Mouse (Mus musculus) MEL (cell line): Measurements from ENCODE around the gene Tfap2e. TPM values are rescaled to one million over a fixed set of nuclear protein-coding genes. Genes with fewer than 3 reads are reported as not detected.

ENCODE experiments used
- DNase-seq: peaks from one replicate; pipeline ENCODE4 v3.0.0; 2011; ENCODE audit warnings: low read depth, low spot score
- H3K27ac ChIP-seq: 2 replicates; pipeline ENCODE4 v1.5.1; 2012; ENCODE audit warnings: low read depth, mild to moderate bottlenecking, control low read depth, low read length, moderate library complexity; ENCODE audit not compliant: control insufficient read depth
- H3K27me3 ChIP-seq, 2 experiments: fragments of 150-350 bp in 1 of 2; sonication (generic) in 1 of 2; 2 replicates each; pipeline ENCODE4 v1.6.1; 2012; ENCODE audit warnings: low read length in 2 of 2, mild to moderate bottlenecking in 2 of 2, improper control_type of control experiment in 1 of 2, moderate library complexity in 1 of 2; ENCODE audit not compliant: insufficient read depth in 2 of 2, control insufficient read depth in 1 of 2
- H3K36me3 ChIP-seq, 2 experiments: 2 replicates each; pipeline ENCODE4 v1.6.1; 2012 to 2014; ENCODE audit warnings: low read length in 2 of 2, improper control_type of control experiment in 1 of 2, inconsistent platforms in 1 of 2, mild to moderate bottlenecking in 1 of 2; ENCODE audit not compliant: insufficient read depth in 2 of 2, control insufficient read depth in 1 of 2
- H3K4me1 ChIP-seq, 2 experiments: fragments of 150-350 bp in 1 of 2; sonication (generic) in 1 of 2; 2 replicates each; pipeline ENCODE4 v1.6.1; 2012; ENCODE audit warnings: low read length in 2 of 2, improper control_type of control experiment in 1 of 2, mild to moderate bottlenecking in 1 of 2; ENCODE audit not compliant: insufficient read depth in 2 of 2, control insufficient read depth in 1 of 2
- H3K4me3 ChIP-seq, 2 experiments: fragments of 150-350 bp in 1 of 2; sonication (generic) in 1 of 2; 2 replicates each; pipeline ENCODE4 v1.5.1; 2012; ENCODE audit warnings: low read depth in 2 of 2, low read length in 2 of 2, mild to moderate bottlenecking in 2 of 2, moderate library complexity in 2 of 2, control low read depth in 1 of 2, improper control_type of control experiment in 1 of 2; ENCODE audit not compliant: control insufficient read depth in 1 of 2, insufficient read depth in 1 of 2
- H3K79me2 ChIP-seq: 2 replicates; pipeline ENCODE4 v1.6.1; 2012; ENCODE audit warnings: mild to moderate bottlenecking, low read length, moderate library complexity; ENCODE audit not compliant: control insufficient read depth, poor library complexity, insufficient read depth
- H3K9ac ChIP-seq: 2 replicates; pipeline ENCODE4 v1.6.1; 2012; ENCODE audit warnings: low read depth, mild to moderate bottlenecking, control low read depth, low read length, moderate library complexity; ENCODE audit not compliant: control insufficient read depth, poor library complexity, severe bottlenecking
- H3K9me3 ChIP-seq: fragments of 150-350 bp; sonication (generic); replicated peaks from 2 replicates; pipeline ENCODE4 v1.6.1; 2012; ENCODE audit warnings: mild to moderate bottlenecking, low read length, improper control_type of control experiment, moderate library complexity; ENCODE audit not compliant: insufficient read depth
- BHLHE40 ChIP-seq: IDR thresholded peaks from 2 replicates; pipeline ENCODE4 v1.6.1; 2012; ENCODE audit warnings: low read depth, mild to moderate bottlenecking, inconsistent platforms, low read length, improper control_type of control experiment, borderline replicate concordance
- CHD1 ChIP-seq: IDR thresholded peaks from 2 replicates; pipeline ENCODE4 v1.6.1; 2012; ENCODE audit warnings: low read depth, mild to moderate bottlenecking, inconsistent platforms, low read length, improper control_type of control experiment
- CTCF ChIP-seq, 3 experiments: IDR thresholded peaks in 2 of 3; conservative IDR thresholded peaks in 1 of 3; 2 replicates each; pipeline ENCODE4 v1.5.1; 2011 to 2012; ENCODE audit warnings: low read length in 3 of 3, low read depth in 2 of 3, mild to moderate bottlenecking in 2 of 3, improper control_type of control experiment in 1 of 3, inconsistent platforms in 1 of 3, mixed read lengths in 1 of 3, moderate library complexity in 1 of 3; ENCODE audit not compliant: control insufficient read depth in 1 of 3, insufficient read depth in 1 of 3, poor library complexity in 1 of 3, severe bottlenecking in 1 of 3
- E2F4 ChIP-seq: IDR thresholded peaks from 2 replicates; pipeline ENCODE4 v1.6.1; 2011; ENCODE audit warnings: low read depth, low read length, improper control_type of control experiment, borderline replicate concordance
- ETS1 ChIP-seq: IDR thresholded peaks from 2 replicates; pipeline ENCODE4 v1.6.1; 2012; ENCODE audit warnings: low read depth, mild to moderate bottlenecking, inconsistent platforms, low read length, improper control_type of control experiment, moderate library complexity
- JUND ChIP-seq: IDR thresholded peaks from 2 replicates; pipeline ENCODE4 v1.6.1; 2011; ENCODE audit warnings: low read depth, mild to moderate bottlenecking, improper control_type of control experiment, low read length
- MAZ ChIP-seq: IDR thresholded peaks from 2 replicates; pipeline ENCODE4 v1.6.1; 2012; ENCODE audit warnings: low read depth, mild to moderate bottlenecking, inconsistent platforms, low read length, improper control_type of control experiment
- MYB ChIP-seq: IDR thresholded peaks from 2 replicates; pipeline ENCODE4 v1.6.1; 2011; ENCODE audit warnings: mild to moderate bottlenecking, low read depth, low read length, improper control_type of control experiment
- NELFE ChIP-seq: IDR thresholded peaks from 2 replicates; pipeline ENCODE4 v1.6.1; 2011; ENCODE audit warnings: low read depth, low read length, improper control_type of control experiment
- NRF1 ChIP-seq: IDR thresholded peaks from 2 replicates; pipeline ENCODE4 v1.6.1; 2014; ENCODE audit warnings: low read depth, mild to moderate bottlenecking, inconsistent platforms, low read length, improper control_type of control experiment, moderate library complexity; ENCODE audit not compliant: poor library complexity, insufficient read depth, severe bottlenecking
- RAD21 ChIP-seq: IDR thresholded peaks from 2 replicates; pipeline ENCODE4 v1.6.1; 2011; ENCODE audit warnings: mild to moderate bottlenecking, low read depth, low read length, improper control_type of control experiment
- SMC3 ChIP-seq: IDR thresholded peaks from 2 replicates; pipeline ENCODE4 v1.6.1; 2011; ENCODE audit warnings: low read depth, low read length, improper control_type of control experiment
- TCF12 ChIP-seq: IDR thresholded peaks from 2 replicates; pipeline ENCODE4 v1.6.1; 2014; ENCODE audit warnings: low read depth, mild to moderate bottlenecking, inconsistent platforms, low read length, improper control_type of control experiment, moderate library complexity
- USF2 ChIP-seq, 2 experiments: IDR thresholded peaks; 2 replicates each; pipeline ENCODE4 v1.6.1; 2011 to 2012; ENCODE audit warnings: improper control_type of control experiment in 2 of 2, low read length in 2 of 2, borderline replicate concordance in 1 of 2, inconsistent platforms in 1 of 2, low read depth in 1 of 2, mild to moderate bottlenecking in 1 of 2; ENCODE audit not compliant: insufficient read depth in 1 of 2
- ZC3H11A ChIP-seq: IDR thresholded peaks from 2 replicates; pipeline ENCODE4 v1.6.1; 2012; ENCODE audit warnings: low read depth, mild to moderate bottlenecking, inconsistent platforms, low read length, improper control_type of control experiment
- ZMIZ1 ChIP-seq: IDR thresholded peaks from 2 replicates; pipeline ENCODE4 v1.6.1; 2012; ENCODE audit warnings: low read depth, mild to moderate bottlenecking, inconsistent platforms, low read length, improper control_type of control experiment, moderate library complexity
- ZNF384 ChIP-seq: IDR thresholded peaks from 2 replicates; pipeline ENCODE4 v1.6.1; 2012; ENCODE audit warnings: low read depth, mild to moderate bottlenecking, inconsistent platforms, low read length, improper control_type of control experiment
- polyA plus RNA-seq, 2 experiments: library from polyadenylated mRNA; stranded (reverse) in 1 of 2; unstranded in 1 of 2; fragments of >175 nt in 1 of 2; fragments of >200 nt in 1 of 2; gene quantifications; 2 replicates each; pipeline versions ENCODE4 v1.2.1 to v1.2.4; 2012; ENCODE audit warnings: low replicate concordance in 2 of 2, low read depth in 1 of 2; ENCODE audit not compliant: insufficient read length in 2 of 2, insufficient read depth in 1 of 2, missing spikeins in 1 of 2
- total RNA-seq: library from RNA; depleted of rRNA; stranded (reverse); fragments of 300-350 nt; gene quantifications from 2 replicates; pipeline ENCODE4 v1.2.3, GENCODE M21; 2012

Gene Tfap2e
- total and polyA plus RNA-seq, 3 experiments: 0.03 TPM; not detected in 2

DNA sequence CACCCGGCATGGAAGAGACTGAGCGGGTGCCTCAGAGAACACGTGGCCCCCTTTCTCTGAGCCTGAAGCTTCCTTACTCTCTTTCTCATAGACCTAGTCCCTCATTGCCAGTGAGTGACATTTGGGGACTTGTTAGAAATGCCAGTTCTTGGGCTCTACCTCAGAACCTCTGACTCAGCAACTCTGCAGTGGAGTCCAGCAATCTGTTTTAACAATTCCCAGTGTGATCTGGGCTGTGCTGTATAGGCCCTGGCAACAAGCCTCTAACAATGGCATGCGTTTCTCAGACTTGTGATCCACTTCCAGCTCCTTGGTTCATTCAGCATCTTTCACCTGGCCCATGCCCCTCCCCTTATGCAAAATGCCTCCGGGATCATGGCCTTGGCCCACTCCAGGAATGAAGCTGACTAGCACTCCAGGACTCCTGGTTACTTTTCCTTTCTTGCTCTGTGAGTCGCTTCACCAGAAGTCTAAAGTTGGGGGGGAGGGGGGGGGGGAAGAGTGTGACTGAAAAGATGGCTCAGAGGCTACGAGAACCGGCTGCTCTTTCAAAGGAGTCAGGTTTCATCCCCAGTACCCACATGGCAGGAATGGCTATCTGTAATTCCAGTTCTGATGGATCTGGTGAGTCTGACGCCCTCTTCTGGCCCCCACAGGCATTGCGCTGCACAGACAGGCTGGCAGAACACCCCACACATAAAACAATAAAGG is 4.1 kb upstream of the Tfap2e start:
- peak; percentile 61 for DNase-seq
- H3K27me3 ChIP-seq: no peaks in the 10 kb centered on the region
- TF ChIP-seq RAD21 (peak; percentile 25), E2F4 (no peak), CTCF (IDR thresholded peaks at IDR 0.05 in 2 of 3, conservative IDR thresholded peaks at IDR 0.05 in 1 of 3; ENCODE audit: control insufficient read depth in 1 of 3, insufficient read depth in 1 of 3, low read depth in 2 of 3, low read length in 3 of 3, poor library complexity in 1 of 3, severe bottlenecking in 1 of 3) (peak; percentile 63 to 76 (median 66)), MYB (no peak), SMC3 (peak; percentile 68), ZC3H11A (peak; percentile 19; the same call in 1 of the 2 replicates)

DNA sequence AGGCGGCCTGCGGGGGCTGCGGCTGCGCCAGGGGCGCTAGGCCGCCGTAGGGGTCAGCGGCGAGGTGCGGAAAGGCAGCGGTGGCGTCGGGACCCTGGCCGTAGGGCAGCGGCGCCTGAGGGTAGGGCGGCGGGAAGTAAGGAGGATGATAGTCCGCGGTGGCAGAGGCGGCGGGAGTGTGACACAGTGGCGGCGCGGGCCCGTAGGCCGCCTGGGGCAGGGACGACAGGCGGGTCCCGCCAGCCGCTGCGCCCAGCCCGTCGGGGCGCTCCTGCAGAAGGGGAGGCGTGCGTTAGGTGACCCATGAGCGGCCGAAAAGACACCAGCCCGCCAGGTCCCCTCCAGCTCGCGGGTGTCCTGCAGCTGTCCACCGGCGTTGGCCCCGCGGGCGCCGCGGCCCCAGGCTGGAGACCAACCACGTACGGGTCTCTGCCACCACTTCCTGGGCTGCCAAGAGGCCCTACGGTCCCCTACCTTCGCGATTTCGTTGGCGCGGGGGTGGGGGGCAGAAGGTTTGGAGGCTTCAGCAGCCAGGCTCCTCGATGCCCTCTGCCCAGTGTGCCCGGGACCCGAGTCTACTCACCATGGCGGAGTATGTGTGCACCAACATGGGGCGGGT is 549 bp downstream of the Tfap2e start:
- no peak for DNase-seq
- TF ChIP-seq ZMIZ1 (no peak), ETS1 (no peak), ZNF384 (no peak), E2F4 (no peak), SMC3 (no peak), NRF1 (no peak), JUND (no peak), NELFE (no peak), BHLHE40 (no peak), MAZ (no peak), USF2 (IDR thresholded peaks at IDR 0.05; ENCODE audit: borderline replicate concordance in 1 of 2, insufficient read depth in 1 of 2, low read depth in 1 of 2, low read length in 2 of 2) (no peak), CHD1 (no peak), TCF12 (no peak), ZC3H11A (no peak)
- H3K4me3 ChIP-seq: no peak overlapping the region
- H3K27me3 ChIP-seq: no peaks in the 10 kb centered on the region
- H3K79me2 ChIP-seq: no peaks in the 10 kb centered on the region
- no peak overlapping the region for H3K27ac ChIP-seq
- no peak overlapping the region for H3K9ac ChIP-seq
- no peaks in the 10 kb centered on the region for H3K36me3 ChIP-seq
- no peaks in the 10 kb centered on the region for H3K4me1 ChIP-seq
- H3K9me3 ChIP-seq: no peaks in the 10 kb centered on the region

More for the DNA sequence above, 4.1 kb upstream of the Tfap2e start:
- Histone ChIP-seq H3K27ac (no peak overlapping the region), H3K4me1 (peaks cover 0 to 2% of the 10 kb centered on the region in 2 experiments; a peak in 2 of 4 replicates), H3K9ac (no peak overlapping the region), H3K4me3 (no peak overlapping the region), H3K9me3 (no peaks in the 10 kb centered on the region), H3K79me2 (no peaks in the 10 kb centered on the region), H3K36me3 (peaks cover 0 to 2% of the 10 kb centered on the region in 2 experiments; a peak in 3 of 4 replicates)
